Mouse (Mus musculus): ENCODE results near the gene Pigl.

Pigl gene

GRCm38 (mm10) chr11:62558961-62559646 lies 100.8 kb downstream of the Pigl start:
- DNase-seq (ENCODE audit: low spot score), result no peak

GRCm38 (mm10) chr11:62560463-62561016 lies 102.3 kb downstream of the Pigl start:
- no peak for DNase-seq (ENCODE audit: low spot score)

- no peak for DNase-seq (ENCODE audit: low spot score)
These were observed 105.3 kb downstream of the Pigl start for GRCm38 (mm10) chr11:62563590-62563989.
